Mouse (Mus musculus) thymus, postnatal 25 days (tissue): ENCODE results near the gene Mansc1.
A peak's percentile ranks its signal among the peaks of the same experiment; 100 is the strongest.
"Not testable (repeated sequence)": the region's sequence is repeated elsewhere in the genome, so short reads cannot be mapped to it uniquely, and the experiment has no call there.

Experiments used
- DNase-seq: peaks from one replicate; pipeline ENCODE4 v3.0.0; 2022

Gene Mansc1

DNA sequence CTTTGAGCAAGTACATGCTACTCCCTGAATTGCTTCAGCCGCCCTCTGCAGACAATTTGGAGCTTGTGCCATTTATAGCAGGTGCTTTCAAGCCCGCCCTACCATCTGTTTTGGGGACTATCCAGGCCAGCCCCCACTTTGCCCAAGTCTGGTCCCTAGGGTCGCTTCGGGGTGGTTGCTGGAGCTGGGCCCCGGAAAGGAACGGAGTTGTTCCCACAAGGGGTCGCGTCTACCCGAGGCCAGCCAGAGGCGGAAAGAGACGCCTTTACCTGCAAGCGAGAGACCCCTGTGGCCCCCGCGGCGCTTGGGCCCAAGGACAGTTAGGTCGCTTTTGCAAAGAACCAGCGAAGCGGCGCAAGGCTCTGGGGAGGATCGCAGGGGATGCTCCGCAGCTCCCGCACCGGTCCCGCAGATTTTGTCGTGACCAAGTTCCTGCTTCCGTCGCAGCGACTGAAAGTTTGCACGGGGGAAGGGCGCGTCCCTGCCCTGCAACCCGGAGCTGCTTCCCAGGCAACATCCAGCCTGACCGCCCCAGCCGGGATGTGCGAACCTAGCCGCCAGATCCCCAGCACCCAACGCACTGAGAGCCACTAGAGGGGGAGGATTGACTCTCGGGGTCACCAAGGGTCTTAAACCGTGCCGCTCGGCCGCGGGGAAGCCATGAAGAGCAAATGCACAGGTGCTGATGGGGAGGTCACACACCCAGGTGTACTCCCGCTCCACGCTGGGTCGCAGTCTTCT is at the start of gene Mansc1:
Mansc1 (minus strand) TSS at position 542 of the 741 bp plus-strand sequence.
- peak; percentile 60 for DNase-seq

DNA sequence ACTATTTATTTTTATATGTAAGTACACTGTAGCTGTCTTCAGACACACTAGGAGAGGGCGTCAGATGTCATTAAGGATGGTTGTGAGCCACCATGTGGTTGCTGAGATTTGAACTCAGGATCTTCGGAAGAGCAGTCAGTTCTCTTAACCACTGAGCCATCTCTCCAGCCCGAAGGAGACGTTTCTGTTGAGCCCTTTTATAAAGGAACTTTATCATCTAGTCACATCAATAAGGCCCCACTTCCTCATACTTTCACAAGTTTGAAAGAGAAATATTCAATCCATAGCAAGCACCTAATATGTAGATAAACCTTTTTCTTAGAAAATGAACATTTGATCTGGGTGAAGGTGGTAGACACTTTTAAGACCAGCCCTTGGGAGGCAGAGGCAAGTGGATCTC is 47.0 kb upstream of the Mansc1 start:
- not testable (repeated sequence) for DNase-seq

DNA sequence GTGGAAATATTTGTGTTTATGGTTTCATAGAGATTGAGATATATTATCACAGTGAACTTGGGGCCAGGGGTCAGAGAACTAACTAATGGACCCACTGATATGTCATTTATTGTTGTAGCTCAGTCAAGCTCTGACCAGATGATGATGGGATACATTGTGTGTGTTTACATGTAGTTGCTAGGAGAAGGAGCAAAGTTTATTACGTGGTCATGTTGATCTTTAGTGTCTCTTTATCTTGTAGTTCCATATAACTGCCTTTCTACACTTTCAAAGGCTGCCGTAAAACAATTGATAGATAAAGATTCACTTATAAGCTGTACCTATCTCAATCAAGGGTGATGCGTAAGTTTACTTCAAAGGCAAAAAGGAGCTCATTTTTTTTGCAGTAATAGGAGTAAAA is 45.7 kb upstream of the Mansc1 start:
- no peak for DNase-seq

DNA sequence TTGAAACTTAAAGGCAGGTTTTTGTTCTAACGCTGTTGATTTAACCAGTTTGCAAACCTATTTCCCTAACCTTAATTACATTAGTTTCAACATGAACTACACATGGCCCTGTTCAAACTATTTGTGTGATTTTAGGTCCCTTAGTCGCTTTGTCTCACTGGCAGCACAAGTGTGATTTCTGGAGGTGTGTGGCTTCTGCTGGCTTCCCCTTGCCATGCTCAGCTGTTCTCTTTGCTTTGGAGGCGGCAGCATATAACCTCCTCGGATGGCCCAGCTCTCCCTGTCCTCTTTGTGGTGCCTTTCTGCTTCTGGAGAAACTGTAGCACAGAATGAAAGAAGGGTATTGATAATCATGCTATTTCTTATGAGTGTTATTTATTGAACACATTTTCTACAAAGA is 45.2 kb upstream of the Mansc1 start:
- DNase-seq: no peak

- DNase-seq: not testable (repeated sequence)
These were observed 41.4 kb upstream of the Mansc1 start for GRCm38 (mm10) chr6:134673712-134674111.

DNA sequence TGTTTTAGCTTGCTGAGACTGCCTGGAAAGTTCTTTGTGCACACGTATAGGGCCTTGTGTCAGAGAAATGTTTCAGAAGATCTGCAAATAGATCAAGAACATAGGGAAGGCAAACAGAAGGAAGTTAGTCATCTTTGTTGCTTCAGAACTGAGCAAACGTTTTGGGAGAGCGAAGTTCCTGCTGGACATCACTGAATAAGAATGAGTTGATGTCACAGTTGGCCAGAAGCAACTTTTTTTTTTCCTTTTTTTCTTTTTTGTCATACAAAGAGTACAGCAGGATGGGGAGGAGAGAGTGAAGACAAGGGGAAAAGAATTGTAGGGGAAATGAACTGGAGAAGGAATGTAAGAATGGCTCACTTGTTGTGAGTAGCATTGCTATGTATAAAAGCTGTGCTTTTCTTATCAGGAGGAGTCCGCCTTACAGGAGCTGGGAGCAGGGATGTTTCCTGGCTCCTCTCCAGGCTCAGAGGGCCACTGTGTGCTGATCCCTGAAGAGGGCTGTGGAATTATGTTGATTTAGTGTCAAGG is 38.7 kb upstream of the Mansc1 start:
- no peak for DNase-seq

- no peak for DNase-seq
These were observed 37.0 kb upstream of the Mansc1 start for GRCm38 (mm10) chr6:134669179-134669865.

DNA sequence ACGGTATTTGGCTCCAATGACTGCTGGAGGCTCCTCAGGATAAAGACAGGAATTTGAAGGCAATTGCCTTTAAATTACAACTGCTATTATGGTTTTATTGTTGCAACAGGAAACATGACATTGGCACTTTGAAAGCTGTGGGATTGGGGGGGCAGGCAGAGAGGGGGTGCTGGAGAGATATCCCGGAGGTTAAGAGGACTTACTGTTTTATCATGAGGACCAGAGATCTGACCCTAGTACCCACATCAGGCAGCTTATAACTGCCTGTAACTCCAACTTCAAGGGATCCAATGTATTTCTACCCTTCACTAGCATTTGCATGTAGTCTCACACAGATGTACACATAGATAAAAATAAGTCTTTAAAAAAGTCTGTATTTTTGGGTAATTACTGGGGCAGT is 36.2 kb upstream of the Mansc1 start:
- DNase-seq: no peak

GRCm38 (mm10) chr6:134665817-134666216 is 33.5 kb upstream of the Mansc1 start:
- DNase-seq: no peak

DNA sequence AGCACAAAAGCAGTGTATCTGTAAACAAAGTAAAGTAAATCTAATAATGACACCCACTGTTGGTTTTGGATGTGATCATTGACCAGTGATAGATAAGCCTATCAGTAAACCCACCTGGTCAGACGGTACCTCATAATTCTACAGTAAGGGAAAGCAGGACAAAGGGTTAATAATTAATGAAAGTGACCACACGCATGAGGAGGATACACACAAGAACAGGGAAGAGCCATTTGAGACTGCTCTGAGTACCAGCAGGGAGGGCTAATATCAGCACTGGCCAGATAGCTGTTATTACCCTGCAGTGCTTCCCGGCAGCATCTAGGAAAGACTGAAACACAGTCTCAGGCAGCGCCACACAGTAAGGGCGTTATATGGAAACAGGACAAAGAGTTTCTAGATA is 32.3 kb upstream of the Mansc1 start:
- DNase-seq: no peak

DNA sequence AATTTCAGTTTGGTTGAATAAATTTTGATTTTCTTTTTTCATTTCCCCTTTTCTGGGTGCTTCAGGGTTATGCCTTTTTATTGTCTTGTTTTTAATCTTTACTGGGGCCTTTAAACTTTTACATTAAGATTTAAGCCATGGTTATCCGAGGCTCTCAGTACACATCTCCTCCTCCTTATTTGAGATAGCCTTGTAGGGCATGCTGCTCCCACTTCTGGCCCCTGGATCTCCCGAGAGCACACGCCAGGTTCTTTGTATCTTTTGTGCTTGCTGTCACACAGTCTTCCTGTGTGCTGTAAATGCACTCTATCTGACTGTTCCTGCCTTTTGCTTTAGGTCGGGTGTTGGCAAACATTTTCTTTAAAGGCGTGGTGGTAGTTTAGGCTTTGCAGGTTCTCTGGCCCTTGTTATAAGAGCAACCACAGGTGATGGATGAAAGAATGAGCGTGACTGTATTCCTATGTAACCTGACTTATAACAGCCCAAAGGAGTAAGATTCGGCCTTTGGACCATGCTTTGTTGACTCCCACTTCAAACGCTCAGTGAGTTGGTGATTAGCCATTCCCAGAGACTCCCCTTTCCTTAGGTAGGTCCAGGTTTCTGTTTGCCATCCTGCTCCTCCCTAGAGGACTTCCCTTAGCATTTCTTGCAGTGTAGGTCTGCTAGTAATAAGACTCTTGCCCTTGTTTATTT is 28.6 kb upstream of the Mansc1 start:
- DNase-seq: no peak

DNA sequence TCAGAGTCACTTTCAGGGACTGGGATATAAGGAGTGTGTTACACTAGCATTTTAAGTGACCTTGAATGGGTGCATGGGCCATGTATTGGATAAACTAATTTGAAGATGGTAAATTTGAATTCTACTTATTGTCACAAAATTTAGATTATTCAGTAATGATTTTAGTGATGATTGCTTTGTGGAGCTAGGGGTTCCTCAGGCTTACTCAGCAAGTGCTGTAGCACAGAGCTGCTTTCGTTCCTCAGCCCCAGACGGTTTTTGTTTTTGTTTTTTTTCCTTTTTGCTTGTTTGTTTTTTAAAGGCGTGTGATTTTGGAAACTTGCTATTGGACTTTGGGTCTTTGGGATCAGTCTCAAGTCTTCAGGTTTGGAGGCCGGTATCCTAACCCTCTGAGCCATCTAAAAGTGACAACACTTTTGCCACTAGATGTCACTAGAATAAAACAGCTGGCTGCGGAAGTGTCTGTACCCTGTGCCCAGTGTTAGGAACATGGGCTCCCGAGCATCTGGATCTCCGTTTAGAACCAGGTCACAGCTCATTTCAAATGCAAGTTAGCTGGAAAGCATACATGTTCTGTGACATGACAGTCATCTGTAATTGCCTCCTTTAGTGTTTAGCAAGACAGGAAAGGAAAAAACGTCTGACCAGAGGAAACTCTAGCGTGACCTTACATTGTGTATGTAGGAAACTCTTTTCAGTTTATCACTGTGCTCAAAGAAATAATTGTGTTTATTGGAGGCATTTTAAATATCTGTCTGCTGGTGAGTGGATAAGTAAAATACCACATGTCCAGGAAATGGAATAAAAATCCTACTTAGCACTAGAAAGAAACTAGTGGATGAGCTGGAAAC is 27.0 kb upstream of the Mansc1 start:
- DNase-seq: peak; percentile 40

GRCm38 (mm10) chr6:134656527-134656926 is 24.2 kb upstream of the Mansc1 start:
- no peak for DNase-seq

- DNase-seq: no peak
These were observed 16.1 kb upstream of the Mansc1 start for GRCm38 (mm10) chr6:134648356-134648755.

GRCm38 (mm10) chr6:134647621-134648020 is 15.3 kb upstream of the Mansc1 start:
- DNase-seq: no peak

- no peak for DNase-seq
These were observed 14.5 kb upstream of the Mansc1 start for GRCm38 (mm10) chr6:134646835-134647234.

DNA sequence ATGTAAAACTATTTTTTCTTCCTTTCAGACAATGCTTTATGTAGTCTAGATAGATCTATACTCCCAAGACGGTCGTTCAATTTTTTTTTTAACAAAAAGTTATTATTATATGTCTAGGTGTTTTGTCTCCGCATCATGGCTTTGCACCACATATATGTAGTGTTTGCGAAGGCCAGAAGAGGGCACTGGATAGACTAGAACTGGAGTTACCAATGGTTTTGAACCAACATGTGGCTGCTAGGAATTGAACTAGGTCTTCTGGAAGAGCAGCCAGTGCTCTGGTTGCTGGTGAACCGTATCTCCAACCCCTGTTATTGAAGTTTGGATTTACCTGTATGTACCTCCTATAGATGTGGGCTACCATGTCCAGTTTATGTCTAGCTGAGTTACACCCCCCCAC is 11.0 kb upstream of the Mansc1 start:
- DNase-seq: peak; percentile 20

DNA sequence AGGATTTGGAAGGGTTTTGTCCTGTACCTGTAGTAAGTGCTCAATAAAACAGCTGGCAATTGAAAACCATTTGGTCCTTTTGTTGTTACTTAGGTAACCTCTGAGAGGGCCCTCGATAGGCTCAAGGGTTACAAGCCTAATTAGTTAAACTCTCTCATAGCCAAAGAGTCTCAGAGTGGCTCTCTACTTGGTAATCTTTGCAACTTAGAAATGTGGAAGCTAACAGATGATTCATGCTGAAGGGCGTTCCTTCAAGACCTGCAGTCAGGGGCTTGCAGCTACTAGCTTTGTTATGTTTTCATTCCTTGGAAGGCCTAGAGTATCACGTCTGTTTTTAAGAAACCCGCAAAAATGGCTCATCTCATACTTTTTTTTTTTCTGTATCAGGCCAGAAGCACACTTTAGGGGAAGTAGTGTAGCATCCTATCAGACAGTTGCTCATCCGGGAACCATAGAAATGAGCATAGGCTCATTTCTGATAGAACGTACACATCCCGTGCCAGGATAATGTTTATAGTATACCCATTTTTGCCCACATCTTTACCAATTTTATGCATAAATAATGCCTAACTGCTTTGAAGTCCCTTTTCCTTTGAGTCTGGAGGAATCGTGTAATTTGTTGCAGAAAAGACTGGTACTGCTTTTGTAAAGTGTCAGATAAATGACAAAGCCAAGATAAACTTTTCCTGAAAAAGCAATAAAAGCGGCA is 9.6 kb upstream of the Mansc1 start:
- no peak for DNase-seq

DNA sequence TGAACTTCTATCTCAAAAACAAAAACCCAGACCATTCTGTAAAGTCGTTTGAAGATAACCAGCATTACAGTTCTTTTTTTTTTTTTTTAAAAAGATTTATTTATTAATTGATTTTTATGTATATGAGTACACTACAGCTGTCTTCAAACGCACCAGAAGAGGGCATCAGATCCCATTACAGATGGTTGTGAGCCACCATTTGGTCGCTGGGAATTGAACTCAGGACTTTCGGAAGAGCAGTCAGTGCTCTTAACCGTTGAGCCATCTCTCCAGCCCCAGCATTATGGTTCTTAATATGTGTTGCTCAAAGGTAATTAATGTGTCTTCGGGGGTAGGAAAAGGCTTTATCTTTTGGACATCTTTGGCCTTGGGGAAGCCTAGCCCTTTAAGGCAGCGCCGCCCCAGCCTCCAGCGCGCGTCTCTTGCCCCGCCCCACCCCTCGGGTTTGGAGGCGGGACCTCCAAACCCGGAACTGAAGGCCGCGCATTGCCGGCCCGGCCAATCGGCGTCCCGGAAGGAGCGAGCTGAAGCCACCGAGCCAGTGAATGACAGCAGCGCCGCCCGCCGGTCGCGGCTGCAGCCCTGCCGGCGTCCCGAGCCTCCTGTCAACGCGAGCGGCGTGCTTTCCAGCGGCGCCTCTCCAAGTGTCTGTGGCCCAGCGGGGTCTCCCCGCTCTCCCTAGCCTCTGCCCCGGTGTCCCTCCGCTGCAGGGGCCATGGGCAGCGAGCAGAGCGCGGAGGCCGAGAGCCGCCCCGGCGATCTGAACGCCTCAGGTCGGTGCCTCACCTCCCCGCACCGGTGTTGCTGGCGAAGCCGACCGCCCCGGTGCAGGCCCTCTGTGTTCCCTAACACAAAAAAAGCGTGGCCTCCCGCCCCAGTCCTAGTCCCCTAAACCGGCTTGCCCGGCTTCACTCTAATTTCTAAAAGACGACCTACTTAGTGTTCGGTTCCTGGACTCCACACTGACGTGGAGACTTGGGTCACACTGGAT is 8.5 kb upstream of the Mansc1 start:
- peak; percentile 93 for DNase-seq

GRCm38 (mm10) chr6:134639900-134640299 is 7.6 kb upstream of the Mansc1 start:
- no peak for DNase-seq

GRCm38 (mm10) chr6:134639210-134639609 is 6.9 kb upstream of the Mansc1 start, which contains the start of gene Borcs5:
Gene Borcs5, plus strand, starts transcription at chr6:134639510.
- DNase-seq: no peak
